Mouse (Mus musculus) stomach, embryonic 16.5 days (tissue): ENCODE data around the gene Rassf3. TPM values are rescaled to one million over a fixed set of nuclear protein-coding genes. Genes with fewer than 3 reads are reported as not detected.

Source experiments
- ATAC-seq: fragments of 200-750 bp; cut with Nextera tagmentation; 2 replicates; pipeline ENCODE4 v1.8.0; 2017; ENCODE audit warnings: moderate number of reproducible peaks, moderate TSS enrichment; ENCODE audit not compliant: insufficient read depth, low FRiP score
- H3K27ac ChIP-seq: fragments of 300-500 bp; sonication (generic); 2 replicates; pipeline ENCODE4 v1.5.1; 2014; ENCODE audit warnings: low read length
- H3K27me3 ChIP-seq: fragments of 300-500 bp; sonication (generic); 2 replicates; pipeline ENCODE4 v1.6.1; 2014; ENCODE audit warnings: low read length, control low read depth, mixed read lengths; ENCODE audit not compliant: control insufficient read depth, insufficient read depth
- H3K36me3 ChIP-seq: fragments of 300-500 bp; sonication (generic); 2 replicates; pipeline ENCODE4 v1.6.1; 2014; ENCODE audit warnings: low read length; ENCODE audit not compliant: control insufficient read depth, insufficient read depth
- H3K4me1 ChIP-seq: fragments of 300-500 bp; sonication (generic); 2 replicates; pipeline ENCODE4 v1.6.1; 2014; ENCODE audit warnings: low read length, control low read depth, mixed read lengths; ENCODE audit not compliant: control insufficient read depth, insufficient read depth
- H3K4me2 ChIP-seq: fragments of 300-500 bp; sonication (generic); 2 replicates; pipeline ENCODE4 v1.6.1; 2014; ENCODE audit warnings: low read depth, low read length, mixed read lengths
- H3K4me3 ChIP-seq: fragments of 300-500 bp; sonication (generic); replicated peaks from 2 replicates; pipeline ENCODE4 v1.5.1; 2014; ENCODE audit warnings: mild to moderate bottlenecking, low read length
- H3K9ac ChIP-seq: fragments of 300-500 bp; sonication (generic); 2 replicates; pipeline ENCODE4 v1.6.1; 2014; ENCODE audit warnings: low read length
- H3K9me3 ChIP-seq: fragments of 300-500 bp; sonication (generic); replicated peaks from 2 replicates; pipeline ENCODE4 v1.6.1; 2016; ENCODE audit warnings: low read length, control low read depth; ENCODE audit not compliant: control insufficient read depth
- WGBS: fragments of 180-500 bp; shearing (Covaris S2); extraction: QIAGEN DNeasy Blood & Tissue Kit; methylation state at CpG from one replicate; pipeline ENCODE4 v1.1.7; 2014; 5-methylcytosine and 5-hydroxymethylcytosine counted together
- polyA plus RNA-seq: library from polyadenylated mRNA; unstranded; fragments of >200 nt; fragmentation: Nextera tagmentation; extraction: Ambion mirVana; gene quantifications from 2 replicates; pipeline ENCODE4 v1.2.1, GENCODE M21; 2015

Gene Rassf3
- polyA plus RNA-seq, 1 experiment from 2014 or later, result 22.0 TPM

DNA sequence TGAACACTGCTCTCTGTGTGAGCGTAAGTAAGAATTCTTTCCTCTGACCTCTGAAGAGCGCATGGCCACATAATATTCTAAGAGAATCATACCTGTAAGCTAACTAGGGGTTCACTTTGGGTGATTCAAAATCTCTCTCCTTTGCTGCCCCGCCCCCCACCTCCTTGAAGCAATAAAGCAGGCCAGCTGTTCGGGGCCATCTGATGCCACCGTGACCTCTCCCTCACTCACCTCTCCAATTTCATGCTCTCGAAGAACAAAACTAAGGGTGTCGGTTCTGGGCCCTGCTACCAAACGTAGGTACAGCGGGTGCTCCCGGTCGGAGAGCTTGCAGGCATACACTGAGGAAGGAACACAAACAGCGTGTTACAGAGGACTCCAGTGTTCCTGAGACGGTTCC lies 62.0 kb downstream of the Rassf3 start:
- ATAC-seq, result no peak
- Histone ChIP-seq H3K27me3 (no peaks in the 10 kb centered on the region), H3K9me3 (no peaks in the 10 kb centered on the region), H3K9ac (no peak overlapping the region), H3K4me3 (no peak overlapping the region), H3K36me3 (peaks cover 3% of the 10 kb centered on the region; the same call in 1 of the 2 replicates), H3K4me2 (no peak overlapping the region), H3K4me1 (0 out of 2 replicates have a peak, but pooled peaks cover 5% of the 10 kb centered on the region), H3K27ac (no peak overlapping the region)
- 81% methylated on average over 13 of the region's 13 CpGs for WGBS

DNA sequence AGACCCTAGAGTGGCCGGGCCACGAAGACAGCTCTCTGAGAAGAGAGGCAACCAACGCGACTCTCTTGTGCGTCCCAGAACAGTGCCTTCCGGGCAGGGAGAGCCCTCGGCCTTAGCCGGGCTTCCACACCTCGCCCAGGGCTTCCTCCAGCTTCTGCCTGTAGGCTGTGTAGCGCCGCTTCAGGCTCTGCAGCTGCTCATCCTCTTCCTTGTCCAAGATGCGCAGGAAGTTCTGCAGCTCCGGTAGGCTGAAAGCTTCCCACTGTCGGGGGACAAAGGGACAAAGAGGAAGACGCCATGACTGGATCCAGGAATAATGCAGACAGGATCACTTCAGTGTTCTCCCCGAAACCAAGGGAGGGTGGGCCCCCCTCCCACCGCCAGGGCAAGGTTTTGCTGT lies 63.3 kb downstream of the Rassf3 start:
- Histone ChIP-seq H3K27ac (no peak overlapping the region), H3K36me3 (peaks cover 3% of the 10 kb centered on the region; the same call in 1 of the 2 replicates), H3K27me3 (no peaks in the 10 kb centered on the region), H3K4me3 (no peak overlapping the region), H3K9ac (no peak overlapping the region), H3K9me3 (no peaks in the 10 kb centered on the region), H3K4me1 (0 out of 2 replicates have a peak, but pooled peaks cover 5% of the 10 kb centered on the region), H3K4me2 (no peak overlapping the region)
- ATAC-seq, result no peak
- 84% methylated on average over 17 of the region's 17 CpGs for WGBS

DNA sequence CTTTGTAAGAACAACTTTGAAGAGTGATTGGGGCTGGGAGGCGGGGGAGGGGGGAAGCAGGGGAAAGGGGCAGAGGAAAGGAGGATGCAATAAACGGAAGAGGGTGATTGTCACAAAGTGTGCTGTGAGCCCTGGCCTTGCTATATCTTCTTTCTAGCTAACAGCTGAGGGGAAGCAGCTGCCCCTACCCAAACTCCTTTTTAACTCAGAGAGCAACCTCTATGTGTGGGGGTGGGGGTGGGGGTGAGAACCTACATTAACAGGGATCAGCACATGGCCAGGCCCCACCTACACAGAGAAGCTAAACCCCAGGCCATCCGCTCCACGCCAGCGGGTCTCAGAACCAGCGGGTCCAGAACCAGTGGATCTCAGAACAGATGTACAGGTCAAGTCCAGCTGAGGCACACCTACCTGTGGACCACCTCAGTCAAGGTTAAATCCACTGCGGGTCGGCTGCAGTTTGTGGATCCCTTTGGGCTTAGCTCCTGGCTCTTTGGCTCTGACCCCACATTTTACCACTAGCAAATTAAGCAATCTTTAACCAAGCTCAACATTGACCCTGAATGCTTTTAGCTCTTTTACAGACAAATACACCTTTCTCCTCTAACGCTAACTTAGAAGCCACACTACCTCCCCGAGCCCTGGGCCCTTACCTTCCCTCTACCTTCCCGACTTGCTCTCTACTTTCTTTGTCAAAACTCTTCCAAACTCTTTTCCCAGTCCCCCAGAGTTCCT lies 64.3 kb downstream of the Rassf3 start:
- no peak for ATAC-seq
- H3K4me3 ChIP-seq, result no peak overlapping the region
- 74% methylated on average over 11 of the region's 11 CpGs for WGBS
- no peaks in the 10 kb centered on the region for H3K27me3 ChIP-seq
- H3K4me2 ChIP-seq, result no peak overlapping the region
- peaks cover 3% of the 10 kb centered on the region; the same call in 1 of the 2 replicates for H3K36me3 ChIP-seq
- no peak overlapping the region for H3K27ac ChIP-seq
- H3K9ac ChIP-seq, result no peak overlapping the region
- no peaks in the 10 kb centered on the region for H3K9me3 ChIP-seq
- 0 out of 2 replicates have a peak, but pooled peaks cover 2% of the 10 kb centered on the region for H3K4me1 ChIP-seq

DNA sequence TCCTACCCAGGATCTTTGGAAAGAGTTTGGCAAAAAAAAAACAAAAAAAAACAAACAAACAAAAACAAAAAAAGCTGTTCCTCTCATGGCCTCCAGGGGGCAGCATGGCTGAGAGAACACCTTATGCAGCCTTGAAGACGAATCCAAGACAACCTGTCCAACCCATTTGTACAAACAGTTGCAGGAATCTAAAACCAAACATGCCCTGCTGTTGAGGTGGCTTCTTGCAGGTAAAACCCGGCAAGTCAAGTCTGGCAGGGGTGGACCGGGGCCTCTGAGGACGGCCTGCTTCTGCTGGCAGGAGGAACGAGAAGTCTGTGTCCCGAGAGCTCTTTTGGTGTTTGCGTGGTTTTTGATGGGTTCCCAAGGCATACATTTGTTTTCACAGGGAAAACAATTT lies 66.4 kb downstream of the Rassf3 start:
- 52% methylated on average over 7 of the region's 7 CpGs for WGBS

DNA sequence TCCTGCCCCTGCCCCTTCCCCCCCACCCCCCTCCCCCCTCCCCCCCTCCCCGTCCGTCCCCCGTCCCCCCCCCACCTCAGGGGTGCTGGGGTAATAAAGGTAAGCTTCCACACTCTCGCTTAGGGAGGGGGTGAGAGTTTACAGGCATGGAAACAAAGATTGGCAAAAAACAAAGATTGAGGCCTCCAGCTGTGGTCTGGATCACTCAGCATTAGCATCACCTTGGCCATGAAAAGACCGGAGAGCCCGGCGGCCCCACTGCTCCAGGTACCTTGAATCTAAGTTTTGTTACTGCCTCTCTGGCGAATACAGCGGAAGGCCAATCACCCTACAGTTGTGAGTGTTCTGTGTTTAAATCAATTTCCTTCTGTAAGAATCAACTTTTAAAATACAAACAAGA lies 72.2 kb downstream of the Rassf3 start:
- no peak overlapping the region for H3K9ac ChIP-seq
- H3K27ac ChIP-seq, result no peak overlapping the region
- no peaks in the 10 kb centered on the region for H3K4me1 ChIP-seq
- no peaks in the 10 kb centered on the region for H3K36me3 ChIP-seq
- no peak overlapping the region for H3K4me2 ChIP-seq
- H3K4me3 ChIP-seq, result no peak overlapping the region
- WGBS, result 68% methylated on average over 6 of the region's 9 CpGs
- no peak for ATAC-seq
- no peaks in the 10 kb centered on the region for H3K9me3 ChIP-seq
- no peaks in the 10 kb centered on the region for H3K27me3 ChIP-seq

More for the DNA sequence above, 66.4 kb downstream of the Rassf3 start:
- no peak overlapping the region for H3K4me2 ChIP-seq
- no peak overlapping the region for H3K9ac ChIP-seq
- ATAC-seq, result no peak
- H3K27ac ChIP-seq, result no peak overlapping the region
- H3K9me3 ChIP-seq, result no peaks in the 10 kb centered on the region
- H3K36me3 ChIP-seq, result peaks cover 3% of the 10 kb centered on the region; the same call in 1 of the 2 replicates
- no peak overlapping the region for H3K4me3 ChIP-seq
- H3K4me1 ChIP-seq, result no peaks in the 10 kb centered on the region
- H3K27me3 ChIP-seq, result no peaks in the 10 kb centered on the region

DNA sequence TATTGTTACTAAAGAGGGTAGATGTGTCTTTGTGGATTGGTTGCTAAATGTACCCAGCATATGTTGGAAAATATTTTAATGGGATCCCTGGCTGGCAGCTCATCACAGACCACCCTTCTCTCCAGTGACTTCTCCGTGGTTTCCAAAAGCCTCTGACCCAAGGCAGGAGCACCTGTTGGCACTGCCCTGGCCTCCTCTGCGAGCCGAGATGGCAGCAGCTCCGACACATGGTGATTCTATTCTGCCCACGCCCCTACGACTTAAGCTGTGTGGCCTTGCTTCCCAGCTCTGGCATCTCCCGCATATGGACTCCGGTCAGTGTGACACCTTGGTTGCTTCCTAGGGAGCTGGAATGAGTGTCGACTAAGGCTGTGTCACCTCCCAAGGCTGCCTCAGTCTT lies 73.0 kb downstream of the Rassf3 start:
- ATAC-seq, result no peak
- Histone ChIP-seq H3K9me3 (no peaks in the 10 kb centered on the region), H3K36me3 (no peaks in the 10 kb centered on the region), H3K4me3 (no peak overlapping the region), H3K4me1 (no peaks in the 10 kb centered on the region), H3K27me3 (no peaks in the 10 kb centered on the region), H3K27ac (no peak overlapping the region), H3K9ac (no peak overlapping the region), H3K4me2 (no peak overlapping the region)
- WGBS, result 72% methylated on average over 9 of the region's 9 CpGs

DNA sequence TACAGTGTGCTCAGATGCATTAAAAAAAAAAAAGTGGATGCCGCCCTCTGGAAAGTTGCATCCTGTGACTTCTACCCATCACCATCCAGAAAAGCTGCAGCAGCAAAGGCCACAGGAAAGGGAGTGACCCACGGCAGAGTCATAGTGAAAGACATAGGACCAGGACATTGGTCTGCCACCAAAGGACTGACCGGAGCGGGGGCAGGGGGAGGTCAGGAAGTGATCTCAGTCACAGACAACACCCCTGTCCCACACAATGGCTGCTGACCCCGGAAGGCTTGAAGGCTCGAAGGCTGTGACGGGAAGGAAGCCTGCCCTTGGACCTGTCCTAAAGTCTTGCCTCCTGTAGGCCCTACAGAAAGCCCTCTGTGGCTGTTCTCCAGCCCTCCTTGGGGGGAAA lies 75.1 kb downstream of the Rassf3 start:
- Histone ChIP-seq H3K27ac (no peak overlapping the region), H3K4me2 (no peak overlapping the region), H3K9ac (no peak overlapping the region), H3K9me3 (no peaks in the 10 kb centered on the region), H3K36me3 (peaks cover 5% of the 10 kb centered on the region; the same call in 1 of the 2 replicates), H3K4me3 (no peak overlapping the region), H3K4me1 (no peaks in the 10 kb centered on the region), H3K27me3 (no peaks in the 10 kb centered on the region)
- ATAC-seq, result no peak
- 82% methylated on average over 7 of the region's 7 CpGs for WGBS

DNA sequence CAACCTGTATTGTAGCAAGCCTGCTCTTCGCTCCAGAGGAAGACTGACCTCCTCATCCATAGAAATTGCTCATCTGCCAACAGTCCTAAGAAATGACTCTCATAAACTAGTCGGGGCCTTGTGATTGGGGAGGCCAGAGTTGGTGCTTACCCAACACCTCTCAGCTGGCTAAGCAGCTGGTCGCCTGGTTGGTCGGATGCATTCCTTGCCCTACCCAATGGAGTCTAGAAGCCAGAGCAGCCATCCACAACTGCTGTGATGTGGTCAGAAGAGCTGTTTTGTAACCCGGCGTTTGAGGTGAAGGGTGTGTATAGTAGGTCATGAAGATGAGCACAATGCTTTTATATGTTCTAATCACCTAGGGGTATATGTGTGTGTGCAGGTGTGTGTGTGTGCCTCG lies 77.5 kb downstream of the Rassf3 start:
- H3K9me3 ChIP-seq, result no peaks in the 10 kb centered on the region
- no peak overlapping the region for H3K9ac ChIP-seq
- no peak for ATAC-seq
- peaks cover 5% of the 10 kb centered on the region; the same call in 1 of the 2 replicates for H3K36me3 ChIP-seq
- no peak overlapping the region for H3K4me2 ChIP-seq
- H3K27ac ChIP-seq, result no peak overlapping the region
- no peaks in the 10 kb centered on the region for H3K27me3 ChIP-seq
- peaks cover 13% of the 10 kb centered on the region for H3K4me1 ChIP-seq
- no peak overlapping the region for H3K4me3 ChIP-seq
- WGBS, result 81% methylated on average over 7 of the region's 7 CpGs

DNA sequence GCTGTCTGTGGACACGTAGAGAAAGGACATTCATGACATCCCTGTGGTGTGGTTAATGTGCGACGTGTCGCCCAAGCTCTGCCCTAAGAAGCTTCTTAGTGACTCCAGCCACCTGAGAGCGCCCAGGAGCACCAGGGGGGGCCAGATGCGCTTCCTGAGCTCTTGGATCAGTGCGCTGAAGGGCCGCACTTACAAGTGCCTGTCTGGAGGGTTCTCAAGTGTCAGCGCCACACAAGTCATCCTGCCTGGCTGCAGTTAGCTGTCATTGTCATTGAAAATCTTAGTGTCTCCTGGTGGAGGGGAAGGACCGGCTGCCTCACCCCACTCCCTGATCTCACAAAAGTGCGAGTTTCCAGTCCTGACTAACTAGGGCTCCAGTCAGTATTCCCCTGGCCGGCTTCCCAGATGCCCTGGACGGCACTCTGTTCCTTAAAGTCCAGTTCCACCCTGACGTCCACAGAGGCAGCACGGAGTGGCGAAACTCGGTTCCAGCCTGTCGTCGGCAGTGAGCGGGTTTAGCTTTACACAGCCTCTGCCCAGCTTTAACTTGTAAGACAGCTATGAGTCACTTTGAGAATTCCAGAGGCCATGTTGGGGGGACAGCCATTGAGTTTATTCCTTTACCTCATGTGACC lies 80.5 kb downstream of the Rassf3 start:
- H3K9ac ChIP-seq, result no peak overlapping the region
- no peak for ATAC-seq
- no peak overlapping the region for H3K4me3 ChIP-seq
- no peak overlapping the region for H3K27ac ChIP-seq
- no peaks in the 10 kb centered on the region for H3K9me3 ChIP-seq
- no peaks in the 10 kb centered on the region for H3K27me3 ChIP-seq
- H3K4me2 ChIP-seq, result no peak overlapping the region
- H3K36me3 ChIP-seq, result peaks cover 8% of the 10 kb centered on the region
- WGBS, result 78% methylated on average over 20 of the region's 20 CpGs
- peaks cover 13% of the 10 kb centered on the region for H3K4me1 ChIP-seq
